ENCODE assay signal across 7 mouse cellular contexts in the genomic region with DNA sequence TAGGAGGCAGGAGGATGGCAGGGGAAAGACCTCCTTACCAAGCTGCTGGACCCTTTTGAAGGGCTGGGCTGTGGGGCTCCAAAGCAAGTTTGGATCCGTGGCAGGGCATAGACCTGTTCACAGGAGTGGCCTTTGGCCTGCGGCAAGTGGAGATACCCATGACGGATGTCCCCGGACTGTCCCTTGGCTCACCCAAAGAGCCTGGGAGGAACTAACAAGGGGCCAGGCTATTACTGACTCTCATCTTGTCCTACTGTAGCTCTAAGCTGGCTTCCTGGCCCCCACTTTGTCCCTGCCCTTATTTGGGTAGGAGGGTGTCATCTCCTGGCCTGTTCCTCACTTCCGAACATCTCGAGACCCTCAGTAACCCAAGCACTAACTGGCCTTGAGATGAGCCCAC. TPM values are rescaled to one million over a fixed set of nuclear protein-coding genes. Genes with fewer than 3 reads are reported as not detected.
DNase-seq lines count a peak whose midpoint lies in the region; ATAC-seq and TF ChIP-seq lines count a peak whose summit lies in the region.

No protein-coding gene starts in this region.

- peak overlapping the region; percentile 84 for H3K4me3 ChIP-seq in spleen, adult 2 months (ENCODE audit: extremely low read depth, insufficient read depth, insufficient read length)
- peak overlapping the region; percentile 40 for H3K4me3 ChIP-seq in hindbrain, embryonic 10.5 days
- H3K4me3 ChIP-seq in liver, embryonic 13.5 days (replicated peaks), result peak overlapping the region; percentile 40
- peak overlapping the region; percentile 44 for H3K4me3 ChIP-seq in stomach, embryonic 16.5 days (replicated peaks; ENCODE audit: low read length)

- H3K27me3 ChIP-seq in spleen, adult 2 months (ENCODE audit: control insufficient read depth, insufficient read depth, low read length), result no peaks in the 10 kb centered on the region
- no peaks in the 10 kb centered on the region for H3K27me3 ChIP-seq in hindbrain, embryonic 10.5 days (ENCODE audit: insufficient read depth, poor library complexity, severe bottlenecking)
- no peaks in the 10 kb centered on the region for H3K27me3 ChIP-seq in liver, embryonic 13.5 days
- no peaks in the 10 kb centered on the region for H3K27me3 ChIP-seq in stomach, embryonic 16.5 days (ENCODE audit: control insufficient read depth, insufficient read depth, low read length)

- H3K9me3 ChIP-seq in hindbrain, embryonic 10.5 days, result no peaks in the 10 kb centered on the region
- H3K9me3 ChIP-seq in liver, embryonic 13.5 days (replicated peaks), result no peaks in the 10 kb centered on the region
- H3K9me3 ChIP-seq in stomach, embryonic 16.5 days (replicated peaks; ENCODE audit: control insufficient read depth, low read length), result no peaks in the 10 kb centered on the region

- intact Hi-C loops in left cerebral cortex, postnatal 36 days (cut with DNase I), result no loop called here

- no peak for ATAC-seq in liver, embryonic 13.5 days (ENCODE audit: low read depth)
- peak; percentile 5; the same call in 1 of the 2 replicates for ATAC-seq in stomach, embryonic 16.5 days (ENCODE audit: insufficient read depth, low FRiP score)

- H3K4me2 ChIP-seq in liver, embryonic 13.5 days, result peak overlapping the region; percentile 49
- H3K4me2 ChIP-seq in stomach, embryonic 16.5 days (ENCODE audit: low read depth, low read length), result peak overlapping the region; percentile 57

- 8% methylated on average over 6 of the region's 6 CpGs for WGBS in spleen, adult 2 months
- 74% methylated on average over 6 of the region's 6 CpGs for WGBS in hindbrain, embryonic 10.5 days
- WGBS in liver, embryonic 13.5 days (ENCODE audit: insufficient replicate concordance), result 40% methylated on average over 6 of the region's 6 CpGs
- 24% methylated on average over 6 of the region's 6 CpGs for WGBS in stomach, embryonic 16.5 days

- no peak for TF ChIP-seq CTCF in spleen, adult 2 months (IDR thresholded peaks at IDR 0.05; ENCODE audit: extremely low read depth, insufficient read depth, insufficient read length, insufficient replicate concordance)

- no peak; the same call in 1 of the 2 replicates for TF ChIP-seq POLR2A in spleen, adult 2 months (IDR thresholded peaks at IDR 0.05; ENCODE audit: low read depth, low read length)

- peak overlapping the region; percentile 59 for H3K9ac ChIP-seq in liver, embryonic 13.5 days
- peak overlapping the region; percentile 58 for H3K9ac ChIP-seq in stomach, embryonic 16.5 days (ENCODE audit: low read length)

- H3K4me1 ChIP-seq in spleen, adult 2 months (ENCODE audit: control insufficient read depth, insufficient read depth, insufficient read length), result peaks cover 47% of the 10 kb centered on the region
- H3K4me1 ChIP-seq in hindbrain, embryonic 10.5 days (replicated peaks), result peaks cover 65% of the 10 kb centered on the region
- H3K4me1 ChIP-seq in liver, embryonic 13.5 days (replicated peaks), result peaks cover 92% of the 10 kb centered on the region
- H3K4me1 ChIP-seq in stomach, embryonic 16.5 days (ENCODE audit: control insufficient read depth, insufficient read depth, low read length), result peaks cover 39% of the 10 kb centered on the region

- peak overlapping the region; percentile 99 for H3K27ac ChIP-seq in spleen, adult 2 months (ENCODE audit: insufficient read depth, low read length)
- peak overlapping the region; percentile 90 for H3K27ac ChIP-seq in hindbrain, embryonic 10.5 days
- H3K27ac ChIP-seq in liver, embryonic 13.5 days, result peak overlapping the region; percentile 67
- H3K27ac ChIP-seq in stomach, embryonic 16.5 days (ENCODE audit: low read length), result peak overlapping the region; percentile 87

- H3K36me3 ChIP-seq in spleen, adult 2 months (ENCODE audit: control insufficient read depth, insufficient read depth, low read length), result peaks cover 8% of the 10 kb centered on the region
- H3K36me3 ChIP-seq in hindbrain, embryonic 10.5 days, result peaks cover 9% of the 10 kb centered on the region
- no peaks in the 10 kb centered on the region for H3K36me3 ChIP-seq in liver, embryonic 13.5 days
- H3K36me3 ChIP-seq in stomach, embryonic 16.5 days (ENCODE audit: control insufficient read depth, insufficient read depth, low read length), result no peaks in the 10 kb centered on the region

- DNase-seq in spleen, adult 2 months (ENCODE audit: low read depth in 1 of 2, low spot score in 2 of 2), result peak in 1 of 2 experiments; percentile 49
- DNase-seq in spleen, postnatal 14 days (ENCODE audit: low spot score in 2 of 2), result no peak
- peak; percentile 12 for DNase-seq in hindbrain, embryonic 10.5 days (ENCODE audit: low spot score)
- DNase-seq in liver, embryonic 13.5 days, result no peak
- DNase-seq in gastrocnemius, adult 18-20 months (ENCODE audit: low spot score), result no peak
- no peak for DNase-seq in left cerebral cortex, postnatal 36 days (ENCODE audit: low spot score in 2 of 2)

RNA-seq across cellular contexts. Expression of a gene that starts 0.6 kb away (rescaled TPM):
- polyA plus RNA-seq in spleen, adult 2 months (2012; rRNA removed), result 94.1 and 100 TPM in 2 replicates
- polyA plus RNA-seq in hindbrain, embryonic 10.5 days (2016; fragmentation: Nextera tagmentation; extraction: Ambion mirVana), result 10.8 and 13.0 TPM in 2 replicates
- polyA plus RNA-seq in liver, embryonic 13.5 days (2015; fragmentation: Nextera tagmentation; extraction: Ambion mirVana), result 3.0 and 3.8 TPM in 2 replicates
- polyA plus RNA-seq in stomach, embryonic 16.5 days (2015; fragmentation: Nextera tagmentation; extraction: Ambion mirVana), result 6.2 and 7.0 TPM in 2 replicates
- 1 to 10 TPM in 1 of 2 experiments, under 1 TPM in 1; 0.82 to 1.5 TPM for total RNA-seq in gastrocnemius, adult 18-20 months (2021)
- total RNA-seq in left cerebral cortex, postnatal 36 days (2021), result 1 to 10 TPM; 2.5 to 4.4 TPM

RNA-seq across cellular contexts. Expression of a gene that starts 40.3 kb away (rescaled TPM):
- not detected in 2 replicates for polyA plus RNA-seq in spleen, adult 2 months (2012; rRNA removed)
- polyA plus RNA-seq in hindbrain, embryonic 10.5 days (2016; fragmentation: Nextera tagmentation; extraction: Ambion mirVana), result not detected in 2 replicates
- not detected in 2 replicates for polyA plus RNA-seq in liver, embryonic 13.5 days (2015; fragmentation: Nextera tagmentation; extraction: Ambion mirVana)
- polyA plus RNA-seq in stomach, embryonic 16.5 days (2015; fragmentation: Nextera tagmentation; extraction: Ambion mirVana), result not detected in 2 replicates
- under 1 TPM in 1 of 2 experiments, not detected in 1; 0.47 TPM for total RNA-seq in gastrocnemius, adult 18-20 months (2021)
- not detected for total RNA-seq in left cerebral cortex, postnatal 36 days (2021)

RNA-seq across cellular contexts. Expression of a gene that starts 46.6 kb away (rescaled TPM):
- not detected in 2 replicates for polyA plus RNA-seq in spleen, adult 2 months (2012; rRNA removed)
- polyA plus RNA-seq in hindbrain, embryonic 10.5 days (2016; fragmentation: Nextera tagmentation; extraction: Ambion mirVana), result not detected in 2 replicates
- polyA plus RNA-seq in liver, embryonic 13.5 days (2015; fragmentation: Nextera tagmentation; extraction: Ambion mirVana), result not detected in 2 replicates
- not detected in 2 replicates for polyA plus RNA-seq in stomach, embryonic 16.5 days (2015; fragmentation: Nextera tagmentation; extraction: Ambion mirVana)
- not detected for total RNA-seq in gastrocnemius, adult 18-20 months (2021)
- total RNA-seq in left cerebral cortex, postnatal 36 days (2021), result not detected

RNA-seq across cellular contexts. Expression of a gene that starts 58.2 kb away (rescaled TPM):
- polyA plus RNA-seq in spleen, adult 2 months (2012; rRNA removed), result 0.43 and 0.53 TPM in 2 replicates
- polyA plus RNA-seq in hindbrain, embryonic 10.5 days (2016; fragmentation: Nextera tagmentation; extraction: Ambion mirVana), result not detected in 2 replicates
- polyA plus RNA-seq in liver, embryonic 13.5 days (2015; fragmentation: Nextera tagmentation; extraction: Ambion mirVana), result not detected in 2 replicates
- 0.23 TPM in 1 of 2 replicates, not detected in the other for polyA plus RNA-seq in stomach, embryonic 16.5 days (2015; fragmentation: Nextera tagmentation; extraction: Ambion mirVana)
- total RNA-seq in gastrocnemius, adult 18-20 months (2021), result 1 to 10 TPM in 1 of 2 experiments, under 1 TPM in 1; 0.62 to 5.0 TPM
- not detected for total RNA-seq in left cerebral cortex, postnatal 36 days (2021)
